Mouse (Mus musculus): Measurements from ENCODE around the gene Map4k2.
"Not testable (repeated sequence)": the region's sequence is repeated elsewhere in the genome, so short reads cannot be mapped to it uniquely, and the experiment has no call there.

The Map4k2 gene

GRCm38 (mm10) chr19:6340524-6341452, at the start of gene Map4k2:
TSS of gene Map4k2 (plus strand) at chr19:6341135.
- peak; percentile 56 for DNase-seq (ENCODE audit: low read depth, low spot score)

- DNase-seq (ENCODE audit: low read depth, low spot score): no peak
These were observed 48.7 kb upstream of the Map4k2 start for GRCm38 (mm10) chr19:6292262-6292661.

- DNase-seq (ENCODE audit: low read depth, low spot score): no peak
These were observed 46.6 kb upstream of the Map4k2 start for GRCm38 (mm10) chr19:6294301-6294700.

- DNase-seq (ENCODE audit: low read depth, low spot score): no peak
These were observed 44.3 kb upstream of the Map4k2 start for GRCm38 (mm10) chr19:6296551-6297210.

- DNase-seq (ENCODE audit: low read depth, low spot score): no peak
These were observed 43.3 kb upstream of the Map4k2 start for GRCm38 (mm10) chr19:6297641-6298040.

GRCm38 (mm10) chr19:6299003-6299402, 41.9 kb upstream of the Map4k2 start:
- DNase-seq (ENCODE audit: low read depth, low spot score): no peak

- no peak for DNase-seq (ENCODE audit: low read depth, low spot score)
These were observed 41.3 kb upstream of the Map4k2 start for GRCm38 (mm10) chr19:6299450-6300267.

- no peak for DNase-seq (ENCODE audit: low read depth, low spot score)
These were observed 40.5 kb upstream of the Map4k2 start for GRCm38 (mm10) chr19:6300402-6300841.

- no peak for DNase-seq (ENCODE audit: low read depth, low spot score)
These were observed 38.8 kb upstream of the Map4k2 start for GRCm38 (mm10) chr19:6302114-6302513.

GRCm38 (mm10) chr19:6302522-6302921, 38.4 kb upstream of the Map4k2 start:
- DNase-seq (ENCODE audit: low read depth, low spot score): no peak

GRCm38 (mm10) chr19:6303831-6304230, 37.1 kb upstream of the Map4k2 start:
- no peak for DNase-seq (ENCODE audit: low read depth, low spot score)

GRCm38 (mm10) chr19:6304787-6305516, 36.0 kb upstream of the Map4k2 start:
- DNase-seq (ENCODE audit: low read depth, low spot score): peak; percentile 61

GRCm38 (mm10) chr19:6305517-6306115, 35.3 kb upstream of the Map4k2 start:
- no peak for DNase-seq (ENCODE audit: low read depth, low spot score)

- peak; percentile 55 for DNase-seq (ENCODE audit: low read depth, low spot score)
These were observed 34.8 kb upstream of the Map4k2 start, which contains the start of gene Cdc42bpg for GRCm38 (mm10) chr19:6306137-6306551. TSS of gene Cdc42bpg (plus strand) at chr19:6306456.

- DNase-seq (ENCODE audit: low read depth, low spot score): no peak
These were observed 34.3 kb upstream of the Map4k2 start for GRCm38 (mm10) chr19:6306586-6306985.

GRCm38 (mm10) chr19:6307733-6308531, 33.0 kb upstream of the Map4k2 start:
- DNase-seq (ENCODE audit: low read depth, low spot score): no peak

- no peak for DNase-seq (ENCODE audit: low read depth, low spot score)
These were observed 30.8 kb upstream of the Map4k2 start for GRCm38 (mm10) chr19:6310181-6310580.

GRCm38 (mm10) chr19:6311783-6312182, 29.2 kb upstream of the Map4k2 start:
- not testable (repeated sequence) for DNase-seq (ENCODE audit: low read depth, low spot score)

- DNase-seq (ENCODE audit: low read depth, low spot score): no peak
These were observed 27.1 kb upstream of the Map4k2 start for GRCm38 (mm10) chr19:6313796-6314195.

- DNase-seq (ENCODE audit: low read depth, low spot score): no peak
These were observed 26.4 kb upstream of the Map4k2 start for GRCm38 (mm10) chr19:6314513-6314912.
